In genomic region chr7:136707200-136708003, GRCm38 (mm10) we compare ENCODE assay signal across 20 mouse cellular contexts.
DNase-seq lines count a peak whose midpoint lies in the region; ATAC-seq and TF ChIP-seq lines count a peak whose summit lies in the region.
"Had no signal": no experiment of that assay in that cellular context is flagged by ENCODE, and none has a peak within 500 bp of the region (broad histone marks: within the 10 kb centered on the region; RNA-seq: fewer than 3 reads in every experiment).

No protein-coding gene starts in this region.

- H3K36me3 ChIP-seq in embryonic facial prominence, embryonic 11.5 days (replicated peaks; ENCODE audit: control insufficient read depth, insufficient read depth, low read depth, low read length), result no peaks in the 10 kb centered on the region
- H3K36me3 ChIP-seq in embryonic facial prominence, embryonic 10.5 days (replicated peaks), result no peaks in the 10 kb centered on the region
- H3K36me3 ChIP-seq in heart, embryonic 15.5 days, result no peaks in the 10 kb centered on the region
- H3K36me3 ChIP-seq in heart, embryonic 12.5 days, result no peaks in the 10 kb centered on the region
- no peaks in the 10 kb centered on the region for H3K36me3 ChIP-seq in liver, adult 2 months (ENCODE audit: control insufficient read depth, insufficient read depth, low read length)
- no peaks in the 10 kb centered on the region for H3K36me3 ChIP-seq in limb, embryonic 14.5 days (ENCODE audit: control insufficient read depth, insufficient read depth, low read length)
- H3K36me3 ChIP-seq in liver, embryonic 11.5 days (ENCODE audit: control insufficient read depth, insufficient read depth, low read length), result no peaks in the 10 kb centered on the region
- H3K36me3 ChIP-seq: embryonic facial prominence, embryonic 13.5 days; liver, embryonic 12.5 days; neural tube, embryonic 15.5 days had no signal

- H3K79me2 ChIP-seq in liver, adult 2 months (ENCODE audit: control insufficient read depth, insufficient read depth, low read length), result no peaks in the 10 kb centered on the region

- H3K27me3 ChIP-seq in embryonic facial prominence, embryonic 11.5 days (ENCODE audit: control insufficient read depth, insufficient read depth, low read length), result no peaks in the 10 kb centered on the region
- H3K27me3 ChIP-seq in embryonic facial prominence, embryonic 10.5 days (replicated peaks; ENCODE audit: low read depth, poor library complexity, severe bottlenecking), result no peaks in the 10 kb centered on the region
- H3K27me3 ChIP-seq in heart, embryonic 15.5 days, result no peaks in the 10 kb centered on the region
- no peaks in the 10 kb centered on the region for H3K27me3 ChIP-seq in heart, embryonic 12.5 days (replicated peaks)
- peaks cover 8% of the 10 kb centered on the region; the same call in 1 of the 2 replicates for H3K27me3 ChIP-seq in liver, adult 2 months (ENCODE audit: control insufficient read depth, insufficient read depth, low read length)
- H3K27me3 ChIP-seq in limb, embryonic 14.5 days (ENCODE audit: control insufficient read depth, insufficient read depth, low read length), result no peaks in the 10 kb centered on the region
- H3K27me3 ChIP-seq in liver, embryonic 11.5 days (replicated peaks; ENCODE audit: control insufficient read depth, insufficient read depth, low read length), result no peaks in the 10 kb centered on the region
- H3K27me3 ChIP-seq: embryonic facial prominence, embryonic 13.5 days; forebrain, embryonic 13.5 days; liver, embryonic 12.5 days; neural tube, embryonic 15.5 days had no signal

- no peak overlapping the region for H3K4me3 ChIP-seq in embryonic facial prominence, embryonic 11.5 days (ENCODE audit: low read depth, low read length)
- H3K4me3 ChIP-seq in embryonic facial prominence, embryonic 10.5 days, result no peak overlapping the region
- H3K4me3 ChIP-seq in heart, embryonic 15.5 days, result no peak overlapping the region
- no peak overlapping the region for H3K4me3 ChIP-seq in heart, embryonic 12.5 days
- no peak overlapping the region for H3K4me3 ChIP-seq in liver, adult 2 months (ENCODE audit: insufficient read depth, low read depth, low read length)
- H3K4me3 ChIP-seq in limb, embryonic 14.5 days (replicated peaks; ENCODE audit: low read length), result no peak overlapping the region
- no peak overlapping the region for H3K4me3 ChIP-seq in liver, embryonic 11.5 days (ENCODE audit: low read depth, low read length)
- H3K4me3 ChIP-seq: embryonic facial prominence, embryonic 13.5 days; forebrain, embryonic 13.5 days; liver, embryonic 12.5 days; myocyte; neural tube, embryonic 15.5 days had no signal

- no peak overlapping the region for H3K9ac ChIP-seq in embryonic facial prominence, embryonic 11.5 days (replicated peaks; ENCODE audit: low read length)
- H3K9ac ChIP-seq in heart, embryonic 15.5 days, result no peak overlapping the region
- H3K9ac ChIP-seq in heart, embryonic 12.5 days, result no peak overlapping the region
- H3K9ac ChIP-seq in liver, adult 2 months (ENCODE audit: low read depth, low read length), result no peak overlapping the region
- no peak overlapping the region for H3K9ac ChIP-seq in limb, embryonic 14.5 days (ENCODE audit: low read depth, low read length, severe bottlenecking)
- H3K9ac ChIP-seq in liver, embryonic 11.5 days (ENCODE audit: low read depth, low read length), result no peak overlapping the region
- H3K9ac ChIP-seq: embryonic facial prominence, embryonic 13.5 days; forebrain, embryonic 13.5 days; hindbrain, embryonic 14.5 days; liver, embryonic 12.5 days; neural tube, embryonic 15.5 days had no signal

- no peak for TF ChIP-seq CTCF in liver, adult 2 months (IDR thresholded peaks at IDR 0.05; ENCODE audit: low read depth, low read length)

- H3K4me2 ChIP-seq in embryonic facial prominence, embryonic 11.5 days (ENCODE audit: low read depth, low read length), result no peak overlapping the region
- H3K4me2 ChIP-seq in heart, embryonic 15.5 days, result no peak overlapping the region
- no peak overlapping the region for H3K4me2 ChIP-seq in heart, embryonic 12.5 days
- no peak overlapping the region for H3K4me2 ChIP-seq in limb, embryonic 14.5 days (replicated peaks; ENCODE audit: low read depth, low read length, severe bottlenecking)
- H3K4me2 ChIP-seq in liver, embryonic 11.5 days, result no peak overlapping the region
- H3K4me2 ChIP-seq: embryonic facial prominence, embryonic 13.5 days; forebrain, embryonic 13.5 days; hindbrain, embryonic 14.5 days; liver, embryonic 12.5 days; neural tube, embryonic 15.5 days had no signal

- DNase-seq in embryonic facial prominence, embryonic 11.5 days (ENCODE audit: low spot score), result peak; percentile 15
- no peak for DNase-seq in embryonic facial prominence, embryonic 10.5 days (ENCODE audit: low spot score)
- DNase-seq in liver, adult 2 months (ENCODE audit: extremely low read depth, low read depth, low spot score), result peak; percentile 2
- DNase-seq in liver, result no peak
- DNase-seq in limb, embryonic 14.5 days (ENCODE audit: low spot score), result peak; percentile 75
- DNase-seq in liver, embryonic 11.5 days (ENCODE audit: low spot score), result no peak
- DNase-seq: adrenal gland, adult 8-10 months; cerebellum, adult 11-12 months; kidney, postnatal 36 days; midbrain, embryonic 14.5 days; thymus, postnatal 36 days had no signal

- H3K4me1 ChIP-seq in embryonic facial prominence, embryonic 11.5 days (ENCODE audit: control insufficient read depth, insufficient read depth, low read length), result no peaks in the 10 kb centered on the region; the same call in 1 of the 2 replicates
- peaks cover 17% of the 10 kb centered on the region for H3K4me1 ChIP-seq in embryonic facial prominence, embryonic 10.5 days
- no peaks in the 10 kb centered on the region; the same call in none of the 2 replicates for H3K4me1 ChIP-seq in heart, embryonic 15.5 days (replicated peaks)
- H3K4me1 ChIP-seq in heart, embryonic 12.5 days (replicated peaks), result peaks cover 14% of the 10 kb centered on the region
- no peaks in the 10 kb centered on the region for H3K4me1 ChIP-seq in liver, adult 2 months (ENCODE audit: control insufficient read depth, insufficient read depth, low read length)
- peaks cover 15% of the 10 kb centered on the region; the same call in 1 of the 2 replicates for H3K4me1 ChIP-seq in limb, embryonic 14.5 days (ENCODE audit: control insufficient read depth, insufficient read depth, low read length)
- no peaks in the 10 kb centered on the region for H3K4me1 ChIP-seq in liver, embryonic 11.5 days (replicated peaks; ENCODE audit: control insufficient read depth, insufficient read depth, low read length)
- H3K4me1 ChIP-seq: forebrain, embryonic 13.5 days; liver, embryonic 12.5 days; neural tube, embryonic 15.5 days had no signal

- no peaks in the 10 kb centered on the region for H3K9me3 ChIP-seq in embryonic facial prominence, embryonic 11.5 days (replicated peaks; ENCODE audit: control insufficient read depth, low read length)
- H3K9me3 ChIP-seq in embryonic facial prominence, embryonic 10.5 days, result no peaks in the 10 kb centered on the region
- no peaks in the 10 kb centered on the region for H3K9me3 ChIP-seq in heart, embryonic 15.5 days (replicated peaks)
- H3K9me3 ChIP-seq in heart, embryonic 12.5 days (replicated peaks), result no peaks in the 10 kb centered on the region
- H3K9me3 ChIP-seq in limb, embryonic 14.5 days (ENCODE audit: control insufficient read depth, low read length), result no peaks in the 10 kb centered on the region
- no peaks in the 10 kb centered on the region for H3K9me3 ChIP-seq in liver, embryonic 11.5 days (ENCODE audit: control insufficient read depth, low read length)
- H3K9me3 ChIP-seq: embryonic facial prominence, embryonic 13.5 days; forebrain, embryonic 13.5 days; liver, embryonic 12.5 days; neural tube, embryonic 15.5 days had no signal

- TF ChIP-seq POLR2A in liver, adult 2 months (IDR thresholded peaks at IDR 0.05; ENCODE audit: extremely low read depth, insufficient read depth, low read length), result no peak
- no peak for TF ChIP-seq POLR2A in limb, embryonic 14.5 days (IDR thresholded peaks at IDR 0.05; ENCODE audit: borderline replicate concordance, extremely low read depth, insufficient read depth, insufficient read length)

- ATAC-seq in embryonic facial prominence, embryonic 11.5 days (replicated peaks; ENCODE audit: insufficient number of reproducible peaks, low FRiP score, low TSS enrichment, low read depth), result no peak
- peak; percentile 61 for ATAC-seq in heart, embryonic 15.5 days (replicated peaks; ENCODE audit: insufficient number of reproducible peaks, insufficient read depth, low FRiP score, low read depth)
- ATAC-seq in heart, embryonic 12.5 days (ENCODE audit: insufficient number of reproducible peaks, low FRiP score), result no peak
- ATAC-seq in limb, embryonic 14.5 days (ENCODE audit: low FRiP score, low read depth), result peak; percentile 85
- ATAC-seq in liver, embryonic 11.5 days (replicated peaks; ENCODE audit: low FRiP score), result no peak
- ATAC-seq: forebrain, embryonic 13.5 days; intestine, postnatal 0 days; liver, embryonic 12.5 days had no signal

- 70% methylated on average over 12 of the region's 12 CpGs for WGBS in embryonic facial prominence, embryonic 11.5 days
- 79% methylated on average over 12 of the region's 12 CpGs for WGBS in embryonic facial prominence, embryonic 10.5 days
- 44% methylated on average over 12 of the region's 12 CpGs for WGBS in heart, embryonic 15.5 days
- 48% methylated on average over 12 of the region's 12 CpGs for WGBS in heart, embryonic 12.5 days
- 70% methylated on average over 12 of the region's 12 CpGs for WGBS in liver, adult 2 months
- WGBS in limb, embryonic 14.5 days, result 46% methylated on average over 12 of the region's 12 CpGs
- WGBS in liver, embryonic 11.5 days, result 76% methylated on average over 12 of the region's 12 CpGs

- no peak overlapping the region for H3K27ac ChIP-seq in embryonic facial prominence, embryonic 11.5 days (replicated peaks; ENCODE audit: low read depth, low read length)
- H3K27ac ChIP-seq in embryonic facial prominence, embryonic 10.5 days (replicated peaks), result no peak overlapping the region
- peak overlapping the region; percentile 8 for H3K27ac ChIP-seq in heart, embryonic 15.5 days
- no peak overlapping the region for H3K27ac ChIP-seq in heart, embryonic 12.5 days (ENCODE audit: poor library complexity, severe bottlenecking)
- H3K27ac ChIP-seq in liver, adult 2 months (replicated peaks; ENCODE audit: insufficient read depth, low read depth, low read length), result no peak overlapping the region
- peak overlapping the region; percentile 55; the same call in 1 of the 2 replicates for H3K27ac ChIP-seq in limb, embryonic 14.5 days (replicated peaks; ENCODE audit: low read depth, low read length)
- H3K27ac ChIP-seq in liver, embryonic 11.5 days (ENCODE audit: low read depth, low read length), result no peak overlapping the region
- H3K27ac ChIP-seq: embryonic facial prominence, embryonic 13.5 days; forebrain, embryonic 13.5 days; hindbrain, embryonic 14.5 days; liver, embryonic 12.5 days; neural tube, embryonic 15.5 days had no signal

Comparison
In these comparisons a context has a peak if more than half of its experiments do, and no peak if none do; other contexts are left out.
1. ATAC-seq: peak in heart, embryonic 15.5 days (single experiment) and limb, embryonic 14.5 days (single experiment); none in embryonic facial prominence, embryonic 11.5 days (single experiment), heart, embryonic 12.5 days (single experiment) and liver, embryonic 11.5 days (single experiment).
2. DNase-seq: peak in embryonic facial prominence, embryonic 11.5 days (single experiment), liver, adult 2 months (single experiment) and limb, embryonic 14.5 days (single experiment); none in embryonic facial prominence, embryonic 10.5 days (single experiment), liver (single experiment) and liver, embryonic 11.5 days (single experiment).
3. H3K27ac ChIP-seq: peak in heart, embryonic 15.5 days (single experiment) and limb, embryonic 14.5 days (single experiment); none in embryonic facial prominence, embryonic 11.5 days (single experiment), embryonic facial prominence, embryonic 10.5 days (single experiment), heart, embryonic 12.5 days (single experiment), liver, adult 2 months (single experiment) and liver, embryonic 11.5 days (single experiment).